12 mouse cellular contexts compared by ENCODE assay signal in genomic region chr17:88107708-88108107, GRCm38 (mm10). TPM values are rescaled to one million over a fixed set of nuclear protein-coding genes. Genes with fewer than 3 reads are reported as not detected.
DNase-seq lines count a peak whose midpoint lies in the region; ATAC-seq and TF ChIP-seq lines count a peak whose summit lies in the region.
"Had no signal": no experiment of that assay in that cellular context is flagged by ENCODE, and none has a peak within 500 bp of the region (broad histone marks: within the 10 kb centered on the region; RNA-seq: fewer than 3 reads in every experiment).

No protein-coding gene starts in this region.

- TF ChIP-seq CTCF in brain, embryonic 14.5 days (IDR thresholded peaks at IDR 0.05; ENCODE audit: borderline replicate concordance, extremely low read depth, insufficient read depth, insufficient read length) = no peak

- H3K36me3 ChIP-seq in limb, embryonic 11.5 days (ENCODE audit: control insufficient read depth, insufficient read depth, low read length) = no peaks in the 10 kb centered on the region
- no peaks in the 10 kb centered on the region for H3K36me3 ChIP-seq in limb, embryonic 10.5 days
- H3K36me3 ChIP-seq in hindbrain, embryonic 16.5 days (ENCODE audit: control insufficient read depth, insufficient read depth, low read length) = no peaks in the 10 kb centered on the region
- H3K36me3 ChIP-seq: lung, embryonic 15.5 days had no signal

- H3K27ac ChIP-seq in limb, embryonic 11.5 days (replicated peaks; ENCODE audit: low read depth, low read length) = no peak overlapping the region
- H3K27ac ChIP-seq in limb, embryonic 10.5 days = no peak overlapping the region
- H3K27ac ChIP-seq in hindbrain, embryonic 16.5 days (ENCODE audit: low read depth, low read length) = no peak overlapping the region
- H3K27ac ChIP-seq: lung, embryonic 15.5 days had no signal

- H3K27me3 ChIP-seq in limb, embryonic 11.5 days (ENCODE audit: control insufficient read depth, insufficient read depth, low read length) = no peaks in the 10 kb centered on the region
- no peaks in the 10 kb centered on the region for H3K27me3 ChIP-seq in limb, embryonic 10.5 days (ENCODE audit: low read depth, poor library complexity, severe bottlenecking)
- H3K27me3 ChIP-seq in hindbrain, embryonic 16.5 days (replicated peaks; ENCODE audit: control insufficient read depth, insufficient read depth, low read length) = no peaks in the 10 kb centered on the region
- H3K27me3 ChIP-seq: lung, embryonic 15.5 days had no signal

- H3K4me1 ChIP-seq in limb, embryonic 11.5 days (ENCODE audit: control insufficient read depth, insufficient read depth, low read length) = no peaks in the 10 kb centered on the region
- peaks cover 5% of the 10 kb centered on the region for H3K4me1 ChIP-seq in limb, embryonic 10.5 days
- H3K4me1 ChIP-seq in hindbrain, embryonic 16.5 days (ENCODE audit: control insufficient read depth, insufficient read depth, low read depth, low read length) = no peaks in the 10 kb centered on the region
- H3K4me1 ChIP-seq: lung, embryonic 15.5 days had no signal

- 80% methylated on average over 4 of the region's 4 CpGs for WGBS in limb, embryonic 11.5 days
- WGBS in limb, embryonic 10.5 days = 88% methylated on average over 4 of the region's 4 CpGs
- 89% methylated on average over 4 of the region's 4 CpGs for WGBS in hindbrain, embryonic 16.5 days

- H3K4me2 ChIP-seq in limb, embryonic 11.5 days (ENCODE audit: low read depth, severe bottlenecking) = no peak overlapping the region
- H3K4me2 ChIP-seq in hindbrain, embryonic 16.5 days (ENCODE audit: low read length) = no peak overlapping the region
- H3K4me2 ChIP-seq: lung, embryonic 15.5 days had no signal

- DNase-seq in limb, embryonic 11.5 days (ENCODE audit: low spot score) = no peak
- DNase-seq in limb, embryonic 10.5 days (ENCODE audit: low spot score) = no peak
- DNase-seq in thymus, postnatal 14 days = peak; percentile 18
- no peak for DNase-seq in thymus, postnatal 36 days
- peak; percentile 16 for DNase-seq in brain, embryonic 14.5 days (ENCODE audit: low read depth)
- DNase-seq in cerebellum, postnatal 25 days = no peak
- no peak for DNase-seq in right cerebral cortex, postnatal 14 days
- DNase-seq: gastrocnemius, postnatal 36 days; heart, postnatal 36 days; kidney, postnatal 10 days had no signal

- H3K9me3 ChIP-seq in limb, embryonic 11.5 days (ENCODE audit: control insufficient read depth, low read length) = no peaks in the 10 kb centered on the region
- no peaks in the 10 kb centered on the region for H3K9me3 ChIP-seq in limb, embryonic 10.5 days (replicated peaks)
- H3K9me3 ChIP-seq in hindbrain, embryonic 16.5 days (ENCODE audit: control insufficient read depth, low read length) = no peaks in the 10 kb centered on the region
- H3K9me3 ChIP-seq: lung, embryonic 15.5 days had no signal

- no peak overlapping the region for H3K4me3 ChIP-seq in limb, embryonic 11.5 days (ENCODE audit: low read depth, low read length)
- H3K4me3 ChIP-seq in limb, embryonic 10.5 days = no peak overlapping the region
- no peak overlapping the region for H3K4me3 ChIP-seq in hindbrain, embryonic 16.5 days (ENCODE audit: low read length)
- H3K4me3 ChIP-seq: lung, embryonic 15.5 days had no signal

- 0 out of 2 replicates have a peak, but pooled peaks have one; percentile 6 for ATAC-seq in limb, embryonic 11.5 days (ENCODE audit: insufficient number of reproducible peaks, low FRiP score, low TSS enrichment, low read depth)
- ATAC-seq in hindbrain, embryonic 16.5 days = no peak

- TF ChIP-seq POLR2A in brain, embryonic 14.5 days (IDR thresholded peaks at IDR 0.05; ENCODE audit: borderline replicate concordance, extremely low read depth, insufficient read depth, insufficient read length, poor library complexity, severe bottlenecking) = no peak

- no peak overlapping the region for H3K9ac ChIP-seq in limb, embryonic 11.5 days (ENCODE audit: low read length)
- no peak overlapping the region for H3K9ac ChIP-seq in hindbrain, embryonic 16.5 days (ENCODE audit: low read depth, low read length)
- H3K9ac ChIP-seq: lung, embryonic 15.5 days had no signal

RNA-seq across cellular contexts. Expression of gene Fbxo11, which starts 42.6 kb away (rescaled TPM):
- polyA plus RNA-seq in limb, embryonic 11.5 days (2014; fragmentation: Nextera tagmentation; extraction: Ambion mirVana) = 32.2 and 33.6 TPM in 2 replicates
- 15.5 and 18.0 TPM in 2 replicates for polyA plus RNA-seq in limb, embryonic 10.5 days (2016; fragmentation: Nextera tagmentation; extraction: Ambion mirVana)
- 81.0 and 95.2 TPM in 2 replicates for polyA plus RNA-seq in brain, embryonic 14.5 days (2012; rRNA removed)
- 21.3 and 23.7 TPM in 2 replicates for polyA plus RNA-seq in hindbrain, embryonic 16.5 days (2015; fragmentation: Nextera tagmentation; extraction: Ambion mirVana)

Comparison
In these comparisons a context has a peak if more than half of its experiments do, and no peak if none do; other contexts are left out.
1. DNase-seq: peak in thymus, postnatal 14 days (single experiment) and brain, embryonic 14.5 days (single experiment); none in limb, embryonic 11.5 days (single experiment), limb, embryonic 10.5 days (single experiment), thymus, postnatal 36 days (0 of 2), cerebellum, postnatal 25 days (0 of 2) and right cerebral cortex, postnatal 14 days (single experiment).